Mouse (Mus musculus) liver, embryonic 11.5 days (tissue): ENCODE results near the gene Erc1. TPM values are rescaled to one million over a fixed set of nuclear protein-coding genes. Genes with fewer than 3 reads are reported as not detected.

Experiments used
- ATAC-seq: fragments of 200-750 bp; cut with Nextera tagmentation; replicated peaks from 2 replicates; pipeline ENCODE4 v1.8.0; 2017; ENCODE audit warnings: moderate number of reproducible peaks, mild to moderate bottlenecking, moderate TSS enrichment, moderate library complexity; ENCODE audit not compliant: low FRiP score
- DNase-seq: peaks from one replicate; pipeline ENCODE4 v3.0.0-alpha.2; 2017; ENCODE audit warnings: low spot score
- H3K27ac ChIP-seq: fragments of 300-500 bp; sonication (generic); 2 replicates; pipeline ENCODE4 v1.5.1; 2014; ENCODE audit warnings: mild to moderate bottlenecking, low read depth, low read length, control low read depth
- H3K27me3 ChIP-seq: fragments of 300-500 bp; sonication (generic); replicated peaks from 2 replicates; pipeline ENCODE4 v1.6.1; 2014; ENCODE audit warnings: low read length, mixed read lengths; ENCODE audit not compliant: control insufficient read depth, insufficient read depth
- H3K36me3 ChIP-seq: fragments of 300-500 bp; sonication (generic); 2 replicates; pipeline ENCODE4 v1.6.1; 2014; ENCODE audit warnings: mild to moderate bottlenecking, low read length, moderate library complexity, mixed read lengths; ENCODE audit not compliant: control insufficient read depth, insufficient read depth
- H3K4me1 ChIP-seq: fragments of 300-500 bp; sonication (generic); replicated peaks from 2 replicates; pipeline ENCODE4 v1.6.1; 2014; ENCODE audit warnings: low read length, mixed read lengths; ENCODE audit not compliant: control insufficient read depth, insufficient read depth
- H3K4me2 ChIP-seq: fragments of 300-500 bp; sonication (generic); 2 replicates; pipeline ENCODE4 v1.6.1; 2014; ENCODE audit warnings: mild to moderate bottlenecking, control low read depth, moderate library complexity
- H3K4me3 ChIP-seq: fragments of 300-500 bp; sonication (generic); 2 replicates; pipeline ENCODE4 v1.5.1; 2014; ENCODE audit warnings: low read depth, low read length, control low read depth
- H3K9ac ChIP-seq: fragments of 300-500 bp; sonication (generic); 2 replicates; pipeline ENCODE4 v1.6.1; 2014; ENCODE audit warnings: low read depth, low read length, control low read depth
- H3K9me3 ChIP-seq: fragments of 300-500 bp; sonication (generic); 2 replicates; pipeline ENCODE4 v1.6.1; 2016; ENCODE audit warnings: low read length, inconsistent platforms, mixed read lengths; ENCODE audit not compliant: control insufficient read depth
- WGBS: fragments of 180-500 bp; shearing (Covaris S2); extraction: QIAGEN DNeasy Blood & Tissue Kit; methylation state at CpG from one replicate; pipeline ENCODE4 v1.1.7; 2014; 5-methylcytosine and 5-hydroxymethylcytosine counted together
- polyA plus RNA-seq: library from polyadenylated mRNA; unstranded; fragments of >200 nt; fragmentation: Nextera tagmentation; extraction: Ambion mirVana; gene quantifications from 2 replicates; pipeline ENCODE4 v1.2.1, GENCODE M21; 2014

The Erc1 gene
- polyA plus RNA-seq, 1 experiment from 2014 or later, result 12.3 TPM

DNA sequence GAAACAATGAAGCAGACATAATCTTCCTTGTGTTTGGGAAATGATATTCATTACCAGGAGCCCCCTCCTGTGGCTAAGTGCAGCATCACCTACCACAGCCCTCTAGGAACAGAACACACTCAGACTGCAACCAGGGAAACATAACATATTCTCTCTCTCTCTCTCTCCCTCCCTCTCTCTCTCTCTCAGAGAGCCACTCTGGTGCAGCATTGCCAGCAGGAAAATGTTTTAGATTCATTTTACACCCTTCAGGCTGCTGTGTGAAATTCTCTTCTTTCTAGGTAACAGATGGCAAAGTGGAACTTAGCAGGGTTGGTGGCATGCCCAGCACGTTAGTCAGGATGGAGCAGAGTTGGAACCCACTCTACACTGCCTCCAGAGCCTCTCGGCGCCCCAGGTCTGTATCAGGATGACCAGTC lies 326.5 kb downstream of the Erc1 start:
- no peak for ATAC-seq
- Histone ChIP-seq H3K27ac (no peak overlapping the region), H3K4me3 (no peak overlapping the region), H3K27me3 (no peaks in the 10 kb centered on the region), H3K4me2 (no peak overlapping the region), H3K4me1 (0 out of 2 replicates have a peak, but pooled peaks cover 2% of the 10 kb centered on the region), H3K9ac (no peak overlapping the region), H3K36me3 (no peaks in the 10 kb centered on the region), H3K9me3 (no peaks in the 10 kb centered on the region)
- no peak for DNase-seq
- WGBS, result 76% methylated on average over 3 of the region's 3 CpGs

Other genes starting within 250 kb of the Erc1 start
- 23.9 and 24.7 TPM in 2 replicates for gene Rad52, start 54.5 kb upstream of the Erc1 start, polyA plus RNA-seq
- gene Wnk1, start 190.5 kb upstream of the Erc1 start, polyA plus RNA-seq, result 46.6 and 55.2 TPM in 2 replicates
- not detected in 2 replicates for gene Ninj2, start 245.2 kb upstream of the Erc1 start, polyA plus RNA-seq